Mouse (Mus musculus): ENCODE data around the gene Gm20696.

GRCm38 (mm10) chr6:99552816-99553215, 113.8 kb downstream of the Gm20696 start:
- TF ChIP-seq EP300 (IDR thresholded peaks at IDR 0.05; ENCODE audit: low read depth), result no peak
- no peak for TF ChIP-seq CTCF (IDR thresholded peaks at IDR 0.05; ENCODE audit: low read depth)

Measured in liver, embryonic 14.5 days (tissue).